Mouse (Mus musculus): ENCODE measurements around the gene Fhl2. TPM values are rescaled to one million over a fixed set of nuclear protein-coding genes. Genes with fewer than 3 reads are reported as not detected.

Gene Fhl2
- polyA plus RNA-seq, 1 experiment from 2014 or later, result 380 TPM

DNA sequence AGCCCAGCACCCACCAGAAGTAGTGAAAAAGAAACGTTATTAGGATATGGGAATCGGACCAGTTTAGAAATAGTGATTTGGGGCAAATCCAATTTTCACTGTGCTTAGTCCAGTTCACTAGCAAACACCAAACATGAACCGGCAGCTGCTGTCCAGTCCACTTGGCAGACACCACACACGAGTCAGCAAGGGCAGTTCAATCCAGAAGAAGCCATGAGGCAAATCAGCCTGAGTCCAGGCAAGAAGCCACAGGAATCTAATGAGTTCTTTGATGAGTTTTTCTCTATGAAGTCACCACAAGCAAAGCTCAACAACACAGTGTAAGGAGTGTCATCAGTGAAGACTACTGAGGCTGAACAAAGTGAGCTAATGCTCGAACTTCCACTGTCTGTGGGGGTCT lies 26.3 kb upstream of the Fhl2 start:
- TF ChIP-seq CTCF (IDR thresholded peaks at IDR 0.05), result no peak
- in situ Hi-C loops (cut with MboI; ENCODE audit: low pct_unique_long_range_greater_than_20kb), result loop anchor here (5.0 kb wide), 1 partner anchor 61 kb away; no protein-coding TSS in a partner anchor
- no peaks in the 10 kb centered on the region for H3K27me3 ChIP-seq
- no peak for DNase-seq (ENCODE audit: low read depth, low spot score)
- POLR2A ChIA-PET, result interaction anchor here (0.6 to 4.7 kb wide), 5 partner anchors 52 to 83 kb away, joined by 4 to 40 read pairs (median 4); no protein-coding TSS in a partner anchor
- CTCF ChIA-PET, result interaction anchor here (1.1 to 4.4 kb wide), 6 partner anchors 34 to 101 kb away, joined by 3 to 49 read pairs (median 6); no protein-coding TSS in a partner anchor
- no peak for ATAC-seq

GRCm38 (mm10) chr1:43218016-43218680 lies 21.4 kb upstream of the Fhl2 start:
- no peak for DNase-seq (ENCODE audit: low read depth, low spot score)
- TF ChIP-seq CTCF (IDR thresholded peaks at IDR 0.05), result no peak

GRCm38 (mm10) chr1:43215601-43216000 lies 18.8 kb upstream of the Fhl2 start:
- ChIA-PET POLR2A (no interaction called here), CTCF (interaction anchor here (0.9 to 2.8 kb wide), 4 partner anchors 10 to 48 kb away, joined by 3 to 15 read pairs (median 4); no protein-coding TSS in a partner anchor)
- no peak for DNase-seq (ENCODE audit: low read depth, low spot score)
- no peak for TF ChIP-seq CTCF (IDR thresholded peaks at IDR 0.05)
- no peak for ATAC-seq
- in situ Hi-C loops (cut with MboI; ENCODE audit: low pct_unique_long_range_greater_than_20kb), result no loop called here
- H3K27me3 ChIP-seq, result no peaks in the 10 kb centered on the region

More at GRCm38 (mm10) chr1:43218016-43218680, 21.4 kb upstream of the Fhl2 start:
- ChIA-PET POLR2A (interaction anchor here (0.8 to 3.5 kb wide), 6 partner anchors 15 to 78 kb away, joined by 3 to 22 read pairs (median 4); no protein-coding TSS in a partner anchor), CTCF (interaction anchor here (1.1 to 1.4 kb wide), 2 partner anchors 17 to 57 kb away, joined by 3 to 4 read pairs; no protein-coding TSS in a partner anchor)
- peak; percentile 49 for ATAC-seq
- H3K27me3 ChIP-seq, result no peaks in the 10 kb centered on the region
- in situ Hi-C loops (cut with MboI; ENCODE audit: low pct_unique_long_range_greater_than_20kb), result no loop called here

DNA sequence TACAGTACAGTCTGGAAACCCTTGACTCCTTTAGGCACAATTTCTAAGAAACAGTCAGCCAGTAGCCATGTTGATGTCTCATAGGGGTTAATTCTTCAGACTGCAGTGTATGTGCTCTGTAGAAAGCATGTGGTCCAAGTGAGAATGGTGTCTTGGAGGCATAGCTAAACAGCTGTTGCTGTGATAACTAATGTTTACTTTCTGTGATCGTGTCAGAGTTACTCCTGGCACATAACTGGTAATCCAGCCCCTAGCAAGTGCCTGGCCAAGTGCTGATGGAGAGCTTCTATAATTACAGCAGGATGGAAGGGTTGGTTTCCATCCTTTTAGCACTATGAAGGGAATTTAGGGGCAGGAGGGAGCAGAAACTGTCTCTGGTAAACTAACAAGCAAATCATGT lies 14.5 kb upstream of the Fhl2 start:
- ChIA-PET CTCF (no interaction called here), POLR2A (interaction anchor here (0.6 kb wide), 1 partner anchor 26 kb away, joined by 4 read pairs; no protein-coding TSS in a partner anchor)
- TF ChIP-seq CTCF (IDR thresholded peaks at IDR 0.05), result no peak
- DNase-seq (ENCODE audit: low read depth, low spot score) (no peak), ATAC-seq (no peak)
- no peaks in the 10 kb centered on the region for H3K27me3 ChIP-seq
- in situ Hi-C loops (cut with MboI; ENCODE audit: low pct_unique_long_range_greater_than_20kb), result no loop called here

DNA sequence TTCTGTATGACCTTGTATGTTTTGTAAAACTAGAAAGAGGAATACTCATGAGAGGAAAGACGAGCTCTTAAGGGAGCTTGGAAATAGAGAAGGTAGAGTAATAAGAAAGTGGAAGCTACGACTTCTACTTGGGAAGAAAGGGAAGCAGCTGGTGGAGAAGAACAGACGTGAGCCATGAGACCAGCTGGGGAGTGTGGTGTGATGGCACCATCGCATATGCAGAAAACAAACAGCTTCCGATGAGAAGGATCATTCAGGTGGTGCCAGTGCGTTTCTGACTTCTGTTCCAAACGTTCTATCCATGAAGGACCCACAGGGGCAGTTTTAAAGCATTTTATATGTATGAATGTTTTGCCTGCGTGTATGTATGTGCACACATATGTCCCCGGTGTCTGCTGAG lies 13.5 kb upstream of the Fhl2 start:
- CTCF ChIA-PET, result interaction anchor here (1.4 kb wide), 1 partner anchor 9 kb away, joined by 4 read pairs; no protein-coding TSS in a partner anchor

GRCm38 (mm10) chr1:43207147-43207546 lies 10.4 kb upstream of the Fhl2 start:
- in situ Hi-C loops (cut with MboI; ENCODE audit: low pct_unique_long_range_greater_than_20kb), result no loop called here
- ChIA-PET CTCF (no interaction called here), POLR2A (interaction anchor here (0.7 kb wide), 1 partner anchor 59 kb away, joined by 4 read pairs; no protein-coding TSS in a partner anchor)
- H3K27me3 ChIP-seq, result no peaks in the 10 kb centered on the region
- no peak for ATAC-seq
- DNase-seq (ENCODE audit: low read depth, low spot score), result no peak
- no peak for TF ChIP-seq CTCF (IDR thresholded peaks at IDR 0.05)

More for the DNA sequence above, 13.5 kb upstream of the Fhl2 start:
- ATAC-seq (no peak), DNase-seq (ENCODE audit: low read depth, low spot score) (no peak)
- no peak for TF ChIP-seq CTCF (IDR thresholded peaks at IDR 0.05)
- no peaks in the 10 kb centered on the region for H3K27me3 ChIP-seq
- in situ Hi-C loops (cut with MboI; ENCODE audit: low pct_unique_long_range_greater_than_20kb), result no loop called here
- POLR2A ChIA-PET, result no interaction called here

DNA sequence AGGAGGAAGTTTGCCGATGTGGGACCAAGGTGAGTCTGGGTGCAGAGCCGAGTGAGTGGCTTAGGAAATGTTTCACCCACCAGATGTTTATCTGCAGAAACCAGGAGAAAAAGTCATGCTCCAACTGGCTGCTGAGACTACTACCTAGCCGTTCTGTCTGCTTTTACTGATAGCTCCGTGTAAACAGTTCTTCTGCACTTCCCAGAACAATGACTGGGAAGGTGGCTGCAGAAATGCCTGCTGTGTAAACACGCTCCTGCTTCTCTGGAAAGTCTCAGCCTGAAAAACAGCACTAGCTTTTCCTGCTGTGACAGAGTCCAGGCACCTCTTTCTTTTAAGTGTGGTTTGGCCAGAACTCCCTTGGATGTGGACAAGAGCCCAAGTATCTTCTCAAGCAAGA lies 6.5 kb upstream of the Fhl2 start:
- ChIA-PET POLR2A (no interaction called here), CTCF (interaction anchor here (0.9 to 3.4 kb wide), 2 partner anchors 12 kb away, joined by 3 to 15 read pairs; no protein-coding TSS in a partner anchor)
- no peak for TF ChIP-seq CTCF (IDR thresholded peaks at IDR 0.05)
- DNase-seq (ENCODE audit: low read depth, low spot score), result no peak
- no peaks in the 10 kb centered on the region for H3K27me3 ChIP-seq
- in situ Hi-C loops (cut with MboI; ENCODE audit: low pct_unique_long_range_greater_than_20kb), result no loop called here
- no peak for ATAC-seq

DNA sequence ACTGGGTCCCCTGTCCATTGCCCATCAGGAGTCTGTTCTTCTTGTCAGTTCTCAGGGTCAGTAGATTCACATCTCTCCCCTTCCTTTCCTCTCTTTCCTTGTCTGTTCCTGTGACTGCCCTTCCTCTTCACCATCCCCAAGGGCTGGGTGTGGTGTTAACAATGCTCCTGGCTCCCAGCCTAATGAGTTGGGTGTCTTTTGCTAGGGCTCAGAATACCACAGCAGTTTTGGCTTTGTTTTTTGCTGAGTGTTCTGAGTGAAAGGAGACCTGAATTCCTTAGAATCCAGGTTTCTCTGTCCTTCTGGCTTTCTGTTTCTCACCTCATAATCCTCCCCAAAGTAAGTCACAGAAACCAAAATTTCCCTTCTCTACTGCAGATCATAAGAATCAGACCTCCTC lies 5.4 kb upstream of the Fhl2 start:
- in situ Hi-C loops (cut with MboI; ENCODE audit: low pct_unique_long_range_greater_than_20kb), result no loop called here
- no peaks in the 10 kb centered on the region for H3K27me3 ChIP-seq
- ChIA-PET CTCF (interaction anchor here (0.6 to 1.0 kb wide), 2 partner anchors 8 to 17 kb away, joined by 4 to 5 read pairs; no protein-coding TSS in a partner anchor), POLR2A (interaction anchor here (0.6 kb wide), 1 partner anchor 1178 kb away, joined by 4 read pairs; no protein-coding TSS in a partner anchor)
- no peak for TF ChIP-seq CTCF (IDR thresholded peaks at IDR 0.05)
- ATAC-seq, result no peak
- no peak for DNase-seq (ENCODE audit: low read depth, low spot score)

GRCm38 (mm10) chr1:43201796-43202195 lies 5.0 kb upstream of the Fhl2 start:
- no peaks in the 10 kb centered on the region for H3K27me3 ChIP-seq
- no peak for TF ChIP-seq CTCF (IDR thresholded peaks at IDR 0.05)
- DNase-seq (ENCODE audit: low read depth, low spot score) (no peak), ATAC-seq (no peak)
- CTCF ChIA-PET, result interaction anchor here (0.6 to 1.0 kb wide), 2 partner anchors 8 to 16 kb away, joined by 4 to 5 read pairs; no protein-coding TSS in a partner anchor
- POLR2A ChIA-PET, result interaction anchor here (0.6 kb wide), 1 partner anchor 1177 kb away, joined by 4 read pairs; no protein-coding TSS in a partner anchor
- in situ Hi-C loops (cut with MboI; ENCODE audit: low pct_unique_long_range_greater_than_20kb), result no loop called here

GRCm38 (mm10) chr1:43199867-43200240 lies 3.1 kb upstream of the Fhl2 start:
- TF ChIP-seq CTCF (IDR thresholded peaks at IDR 0.05), result no peak
- no peaks in the 10 kb centered on the region for H3K27me3 ChIP-seq
- POLR2A ChIA-PET, result no interaction called here
- no peak for ATAC-seq
- CTCF ChIA-PET, result no interaction called here
- in situ Hi-C loops (cut with MboI; ENCODE audit: low pct_unique_long_range_greater_than_20kb), result no loop called here
- no peak for DNase-seq (ENCODE audit: low read depth, low spot score)
